Mouse (Mus musculus) spleen, adult 12 weeks (tissue): ENCODE measurements around the gene Nr2f6.

Experiments
- DNase-seq: peaks from one replicate; pipeline ENCODE4 v3.0.0; 2022; ENCODE audit warnings: low spot score

Nr2f6 gene

DNA sequence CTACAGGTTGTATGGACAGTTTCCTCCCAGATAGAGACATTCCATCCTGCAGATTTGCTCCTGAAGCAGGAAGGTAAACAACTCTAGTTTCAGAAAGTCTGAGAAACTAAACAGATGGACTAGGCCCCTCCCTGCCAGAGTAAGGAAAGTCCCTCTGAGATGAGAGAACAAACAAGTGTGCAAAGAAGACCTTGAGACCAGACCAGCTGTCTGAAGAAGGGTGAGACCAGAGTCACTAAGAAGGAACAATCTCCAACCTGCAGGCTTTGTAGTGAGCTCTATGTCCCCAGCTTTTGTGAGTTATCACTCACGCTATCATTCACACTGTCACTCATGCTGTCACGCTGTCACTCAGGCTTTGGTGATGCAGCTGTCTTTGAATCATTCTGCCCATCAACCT lies 9.9 kb upstream of the Nr2f6 start:
- DNase-seq: peak; percentile 0

DNA sequence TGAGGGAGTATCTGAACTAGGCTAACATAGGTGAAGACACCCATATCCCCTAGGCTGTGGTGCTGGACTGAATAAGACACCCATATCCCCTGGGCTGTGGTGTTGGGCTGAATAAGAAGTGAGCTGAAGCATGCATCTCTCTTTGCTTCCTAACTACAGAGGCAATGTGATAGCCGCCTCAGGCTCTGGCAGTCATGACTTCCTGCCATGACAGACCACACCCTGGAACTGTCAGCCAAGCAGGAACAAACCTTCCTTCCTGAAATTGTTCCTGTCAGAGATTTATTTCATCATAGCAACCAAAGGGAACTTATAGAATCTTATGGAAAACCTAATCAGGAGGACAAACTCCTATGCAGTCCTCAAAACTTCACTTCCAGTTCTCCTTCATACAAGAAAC lies 6.5 kb upstream of the Nr2f6 start:
- DNase-seq: no peak

DNA sequence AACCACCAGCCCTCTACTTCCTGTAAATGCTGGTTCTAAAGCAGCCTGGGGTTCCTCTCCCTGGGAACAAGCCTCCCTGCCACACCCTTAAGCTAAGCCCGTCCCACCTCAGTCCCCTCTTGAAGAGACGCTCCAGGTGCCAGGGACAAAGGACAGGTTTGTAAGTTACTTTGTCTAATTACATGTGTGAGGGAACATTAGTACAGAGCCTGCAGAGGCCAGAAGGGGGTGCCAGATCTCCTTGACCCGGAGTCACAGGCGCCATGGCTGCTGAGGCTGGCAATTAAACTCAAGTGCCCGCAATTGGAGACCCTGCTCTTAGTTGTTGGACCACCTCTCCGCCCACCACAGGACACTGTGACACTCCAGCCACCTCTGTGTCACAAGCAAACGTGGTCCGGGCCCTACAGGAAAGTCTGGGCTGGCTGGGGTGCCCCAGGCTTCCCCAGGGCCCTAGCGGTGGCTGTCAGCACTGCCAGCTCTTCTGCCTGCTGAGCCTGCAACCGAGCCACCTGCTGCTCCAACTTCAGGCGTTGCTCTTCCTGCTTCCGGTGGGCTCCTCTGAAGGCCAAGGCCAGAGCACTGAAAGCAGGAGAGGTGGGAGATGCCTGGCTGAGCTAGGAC lies 3.6 kb upstream of the Nr2f6 start:
- DNase-seq: no peak

DNA sequence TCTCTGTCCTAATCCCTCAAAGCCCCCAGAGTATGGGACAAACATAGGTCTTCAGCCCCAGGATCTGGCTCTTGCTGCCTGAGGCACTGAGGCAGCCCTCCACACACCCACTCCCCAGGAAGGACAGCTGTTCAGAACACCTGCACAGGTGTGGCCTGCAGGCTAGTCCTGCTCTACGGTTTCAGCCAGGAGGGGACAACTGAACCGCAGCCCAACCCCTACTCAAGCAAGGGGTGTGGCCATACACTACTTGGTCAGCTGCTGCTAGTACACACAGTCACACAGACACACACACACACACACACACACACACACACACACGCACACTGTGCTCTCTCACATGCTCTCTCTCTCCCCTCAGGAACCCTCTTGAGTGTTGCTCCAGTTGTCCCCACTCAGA lies 2.1 kb upstream of the Nr2f6 start:
- no peak for DNase-seq

DNA sequence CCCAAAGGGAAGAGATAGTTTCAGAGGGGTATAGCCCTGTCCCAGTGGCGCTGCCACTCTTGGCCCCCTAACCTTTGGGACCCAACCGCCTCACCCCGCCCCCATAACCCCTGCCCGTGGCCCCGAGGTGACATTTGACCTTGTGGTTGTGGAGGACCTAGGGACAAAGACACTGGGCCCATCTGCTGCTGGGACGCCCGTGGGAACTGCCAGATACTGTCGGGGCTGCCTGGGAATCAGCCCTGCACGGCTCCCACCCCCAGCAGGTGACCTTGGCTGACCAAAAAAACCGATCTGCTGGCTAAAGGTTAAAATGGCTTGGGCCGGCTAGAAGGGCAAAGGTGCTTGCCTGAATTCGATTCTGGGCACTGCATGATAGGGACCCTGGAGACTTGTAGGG lies 1.6 kb upstream of the Nr2f6 start:
- DNase-seq: no peak

DNA sequence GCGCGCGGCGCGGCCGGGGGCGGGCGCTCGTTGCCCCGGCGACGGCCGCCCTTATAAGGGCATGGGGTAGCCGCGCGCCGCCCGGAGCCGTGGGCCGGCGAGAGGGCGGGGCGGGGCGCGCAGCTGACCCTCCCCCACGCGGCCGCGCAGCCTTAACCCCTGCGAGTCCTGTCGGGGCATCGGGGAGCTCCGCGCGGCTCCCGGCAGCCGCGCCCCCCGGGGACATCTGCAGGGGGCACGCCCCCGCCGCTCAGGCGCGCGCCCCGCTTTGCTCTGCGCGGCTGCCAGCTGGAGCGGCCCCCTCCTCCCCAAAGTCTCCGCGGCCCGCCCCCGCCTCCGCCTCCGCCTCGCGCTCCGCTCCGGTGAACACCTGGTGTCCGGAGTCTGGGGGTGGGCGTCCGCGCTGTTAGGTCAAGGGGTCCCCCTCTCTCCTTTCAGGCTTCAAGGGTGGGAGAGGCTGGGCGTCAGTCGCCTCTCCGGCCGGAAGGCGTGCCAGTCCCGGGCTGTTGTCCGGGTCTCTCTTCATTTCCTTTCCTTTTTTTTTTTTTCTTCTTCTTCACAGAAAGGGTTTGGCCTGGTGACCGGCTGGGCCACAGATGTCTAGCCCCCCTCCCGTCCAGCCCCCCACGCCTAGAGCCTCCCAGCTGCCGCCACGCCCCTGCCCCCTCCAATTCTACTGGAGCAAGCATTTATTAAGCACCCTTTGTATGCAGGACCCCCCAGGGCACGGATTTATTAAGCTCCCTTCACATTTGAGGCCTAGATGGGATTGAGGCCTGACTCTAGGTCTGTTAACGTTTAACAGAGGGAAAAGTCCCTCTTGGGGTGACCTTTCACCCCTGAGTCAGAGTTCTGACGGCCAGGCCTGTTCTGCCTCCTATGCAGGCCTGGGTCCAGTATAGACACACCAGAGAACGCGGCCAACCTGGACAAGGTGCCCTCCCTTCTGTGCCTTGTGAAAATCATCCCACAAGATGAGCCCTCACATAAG lies 506 bp upstream of the Nr2f6 start:
- DNase-seq: peak; percentile 48

DNA sequence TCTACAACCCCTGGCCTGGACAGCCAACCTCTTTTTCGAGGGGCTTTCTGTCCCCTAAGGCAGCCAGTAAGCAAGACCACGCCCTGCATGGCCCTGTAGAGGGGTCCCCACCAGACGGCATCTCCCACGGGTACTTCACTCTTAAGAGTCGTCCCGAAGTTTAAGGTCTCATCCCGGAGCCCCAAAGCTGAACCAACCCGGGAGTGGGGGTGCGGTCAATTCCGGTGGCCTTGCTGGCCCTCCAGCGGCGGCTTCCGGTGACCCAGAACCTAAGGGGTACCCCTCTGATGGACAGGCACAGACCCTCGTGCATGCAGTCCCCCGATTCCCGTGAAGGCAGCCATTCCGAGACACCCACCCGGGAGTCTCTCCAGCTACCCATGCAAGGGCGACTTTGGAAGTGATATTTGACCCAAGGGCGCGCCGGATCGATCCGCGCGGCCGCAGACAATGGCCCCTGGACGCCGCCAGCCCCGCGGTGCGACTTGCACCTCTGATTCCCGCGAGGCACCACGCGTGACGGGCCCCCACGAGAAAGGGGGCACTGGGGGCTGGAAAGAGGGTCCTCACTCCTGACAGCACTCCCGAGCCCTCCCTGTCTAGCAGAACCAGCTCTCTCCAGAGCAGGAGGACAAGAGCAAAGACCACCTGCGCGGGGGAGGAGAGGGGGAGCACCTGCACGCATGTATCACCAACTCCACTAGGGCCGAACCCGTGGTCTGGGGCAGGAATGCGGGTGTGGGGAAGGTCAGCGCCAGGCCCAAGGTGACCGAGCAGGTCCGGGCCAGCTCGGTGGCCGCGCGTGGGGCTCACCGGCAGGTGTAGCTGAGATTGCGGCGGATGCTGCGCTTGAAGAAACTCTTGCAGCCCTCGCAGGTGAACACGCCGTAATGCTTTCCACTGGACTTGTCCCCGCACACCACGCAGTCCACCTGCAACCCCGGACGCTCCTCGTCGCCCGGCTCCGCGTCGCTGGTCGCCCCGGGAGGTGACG lies 1.3 kb downstream of the Nr2f6 start:
- DNase-seq: no peak

DNA sequence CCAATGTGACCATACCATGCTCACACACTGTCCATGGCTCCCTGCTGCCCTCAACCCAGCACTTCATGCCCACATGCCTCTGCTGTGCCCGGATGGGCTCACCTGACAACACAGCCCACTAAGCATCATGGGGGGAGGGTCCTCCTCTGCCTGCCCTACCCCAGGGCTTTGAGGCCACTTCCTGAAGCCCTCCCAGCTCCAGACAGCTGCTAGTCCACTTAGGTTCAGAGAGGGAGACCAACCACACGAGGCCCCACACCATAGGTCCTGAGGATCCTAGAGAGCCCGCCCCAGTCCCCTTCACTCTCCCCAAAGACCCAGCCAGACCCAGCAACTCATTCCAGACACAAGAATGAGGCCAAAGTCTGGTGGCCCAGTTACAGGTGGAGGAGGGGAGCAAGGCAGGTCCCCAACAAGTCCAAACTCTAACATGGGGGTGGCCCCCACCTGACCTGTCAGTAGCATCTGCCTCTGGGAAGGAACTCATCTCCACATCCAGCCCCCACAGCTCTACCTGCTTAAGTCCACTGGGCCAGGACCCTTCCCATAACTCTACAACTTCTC lies 2.2 kb downstream of the Nr2f6 start:
- no peak for DNase-seq

DNA sequence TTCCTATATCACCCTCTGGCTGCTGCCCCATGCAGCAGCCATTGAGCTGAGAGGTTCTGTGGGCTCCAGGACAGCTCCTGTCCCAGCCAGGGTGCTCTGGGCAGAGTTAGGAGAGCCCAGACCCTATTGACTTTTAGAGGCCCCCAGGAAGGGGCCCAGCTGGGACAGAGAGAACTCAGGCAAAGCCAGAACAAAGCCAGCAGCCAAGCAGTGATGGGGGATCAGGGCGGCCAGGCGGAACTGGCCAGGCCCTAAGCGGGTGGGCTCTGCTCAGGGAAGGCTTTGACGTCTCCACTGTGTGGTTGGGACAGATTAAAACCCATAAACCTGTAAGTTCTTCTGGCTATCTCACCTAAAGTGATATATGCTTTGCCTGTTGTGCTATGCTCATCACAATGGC lies 2.8 kb downstream of the Nr2f6 start:
- no peak for DNase-seq

DNA sequence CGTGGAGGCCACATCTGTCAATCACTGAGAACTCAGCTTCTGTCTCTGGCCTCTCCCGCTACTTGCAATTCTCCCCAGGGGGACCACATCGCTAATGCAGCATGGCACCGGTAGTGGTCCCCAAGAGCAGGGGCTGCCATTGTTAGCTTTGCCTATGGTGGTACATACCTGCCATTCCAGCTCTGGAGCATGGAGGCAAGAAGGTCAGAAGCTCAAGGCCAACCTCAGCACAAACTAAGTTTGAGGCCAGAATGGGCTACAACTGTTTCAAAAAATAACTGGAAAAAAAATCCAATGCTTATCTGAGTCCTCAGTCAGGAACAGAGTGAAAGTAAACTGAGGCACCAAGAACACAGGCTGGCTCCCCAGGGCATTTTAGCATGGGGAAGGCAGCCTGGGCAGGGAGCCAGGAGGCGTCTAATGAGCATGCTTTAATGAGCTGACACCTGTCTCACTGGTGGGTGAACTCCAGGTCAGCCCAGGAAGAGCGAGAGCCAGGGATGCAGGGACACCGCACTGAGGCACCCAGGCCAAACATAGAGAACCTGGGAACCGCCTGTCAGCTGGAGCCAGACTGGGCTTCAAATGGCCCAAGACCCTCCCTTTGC lies 5.2 kb downstream of the Nr2f6 start:
- DNase-seq: no peak

DNA sequence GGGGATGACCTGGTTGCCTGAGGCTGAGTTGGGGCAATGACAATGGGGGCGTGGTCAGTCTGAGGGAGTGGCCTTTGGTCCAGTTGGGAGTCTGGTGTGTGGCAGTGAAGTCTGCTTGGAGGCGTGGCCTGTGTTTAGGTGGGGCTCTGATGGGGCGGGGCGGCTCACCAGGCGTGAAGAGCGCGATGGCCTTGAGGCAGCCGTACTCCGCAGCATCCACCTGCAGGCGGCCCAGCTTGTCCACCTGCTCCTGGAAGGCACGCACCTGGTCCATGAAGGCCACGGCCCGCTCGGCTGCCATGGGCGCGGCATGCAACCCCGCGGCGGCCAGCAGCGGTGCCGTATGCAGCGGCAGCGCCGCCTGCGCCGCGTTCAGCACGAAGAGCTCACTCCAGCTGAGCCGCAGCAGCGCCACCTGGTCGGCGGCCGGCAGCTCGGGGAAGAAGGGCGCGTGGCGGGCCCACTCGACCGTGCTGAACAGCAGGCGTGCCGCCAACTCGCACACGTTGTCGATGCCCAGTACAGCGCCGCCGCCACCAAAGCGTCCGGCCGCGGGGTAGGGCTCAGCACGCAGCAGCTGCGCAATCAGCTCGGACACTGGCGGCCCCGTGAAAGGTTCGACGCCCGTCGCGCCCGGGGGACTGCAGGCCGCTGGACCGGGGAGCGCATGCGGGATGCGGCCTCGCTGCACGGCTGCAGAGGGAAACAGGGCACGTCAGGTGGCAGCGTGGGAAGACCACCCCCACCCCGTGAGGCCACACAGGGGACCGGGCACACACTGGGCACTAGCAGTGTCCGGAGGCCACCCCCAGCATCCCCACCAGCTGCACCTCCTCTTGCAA lies 6.0 kb downstream of the Nr2f6 start:
- DNase-seq: no peak

DNA sequence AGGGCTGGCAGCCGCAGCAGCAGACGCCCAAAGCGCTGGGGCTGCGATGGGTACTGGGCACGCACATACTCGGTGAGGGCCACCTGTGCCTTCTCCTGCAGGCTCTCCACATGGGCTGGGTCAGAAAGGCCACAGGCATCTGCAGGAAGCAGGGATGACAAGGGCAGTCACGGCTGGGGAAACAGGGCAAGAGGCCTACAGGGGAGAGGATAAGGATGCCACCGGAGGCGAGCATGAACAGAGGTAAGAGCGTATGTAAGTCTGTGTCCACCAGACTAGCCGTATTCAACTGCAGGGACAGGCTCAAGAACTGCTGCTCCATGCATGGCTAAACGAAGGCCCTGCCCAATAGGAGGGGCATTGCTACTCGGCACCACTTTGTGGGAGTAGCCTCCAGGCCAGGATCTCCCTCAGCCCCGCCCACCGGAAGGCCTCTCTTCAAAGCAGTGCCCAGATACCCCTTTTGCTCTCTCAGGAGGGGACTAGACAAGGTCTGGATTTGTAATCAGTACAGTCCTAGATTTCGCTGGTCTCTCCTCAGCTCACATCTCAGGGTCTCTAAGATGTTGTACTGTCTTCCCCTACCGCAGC lies 7.0 kb downstream of the Nr2f6 start:
- no peak for DNase-seq

DNA sequence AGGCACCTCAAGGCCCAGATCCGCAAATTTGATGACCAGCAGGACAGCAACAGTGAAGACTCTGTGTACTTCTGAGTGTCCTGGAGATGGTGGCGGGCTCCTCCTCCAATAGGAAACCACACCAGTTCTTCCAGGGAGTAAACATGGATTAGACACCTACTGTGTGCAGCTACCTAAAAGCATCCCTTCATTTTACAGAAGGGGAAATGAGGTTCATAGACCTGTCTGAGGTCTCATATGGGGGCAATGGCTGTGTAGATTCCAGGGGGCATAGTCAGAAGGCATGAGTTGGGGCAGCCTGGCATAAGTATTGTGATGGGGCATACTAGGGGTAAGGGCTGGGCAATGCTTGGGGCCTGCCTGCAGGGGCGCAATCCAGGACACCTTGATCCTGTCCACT lies 8.8 kb downstream of the Nr2f6 start:
- no peak for DNase-seq

DNA sequence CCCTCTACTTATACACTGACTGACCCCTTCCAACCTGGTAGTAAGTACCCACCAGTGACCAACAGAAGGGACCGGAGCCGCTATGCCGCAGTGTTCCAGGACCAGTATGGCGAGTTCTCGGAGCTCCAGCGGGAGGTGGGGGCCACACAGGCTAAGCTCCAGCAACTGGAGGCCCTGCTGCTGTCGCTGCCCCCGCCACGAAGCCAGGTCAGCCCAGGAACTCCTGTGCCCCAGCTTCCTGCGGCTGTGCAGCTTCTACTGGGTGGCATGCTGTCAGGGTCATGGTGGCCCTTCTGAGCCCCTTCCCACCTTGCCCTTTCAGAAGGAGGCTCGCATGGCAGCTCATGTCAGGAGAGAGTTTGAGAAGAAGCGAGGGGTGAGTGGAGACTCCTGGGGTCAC lies 9.3 kb downstream of the Nr2f6 start:
- no peak for DNase-seq

DNA sequence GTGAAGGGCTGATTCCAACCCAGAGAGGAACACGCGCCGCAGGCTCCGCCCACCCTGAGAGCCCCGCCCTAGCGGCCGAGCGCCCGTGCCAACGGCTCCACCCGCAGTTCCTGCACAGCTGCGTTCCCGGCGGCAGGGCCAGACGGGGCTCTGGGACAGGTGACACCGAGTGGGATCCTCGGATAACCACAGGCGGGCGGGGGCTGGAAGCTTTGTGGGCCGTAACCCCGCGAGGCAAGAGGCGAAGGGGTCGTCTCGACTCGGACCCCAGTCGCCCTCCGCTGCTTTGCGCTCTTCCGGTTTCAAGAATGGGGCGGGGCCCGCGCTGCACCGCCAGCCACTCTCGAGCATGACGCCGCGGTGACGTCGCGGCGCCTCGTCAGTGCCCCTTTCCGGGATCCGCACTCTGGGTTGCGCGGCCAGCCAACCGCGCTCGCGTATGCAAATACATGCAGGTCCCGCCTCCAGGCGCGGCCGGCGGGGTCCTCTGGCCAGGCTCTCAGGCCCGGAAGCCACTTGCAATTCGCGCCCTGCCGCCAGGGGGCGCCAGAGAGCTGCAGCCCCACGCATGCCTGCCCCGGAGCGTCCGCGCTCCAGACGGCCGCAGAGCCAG lies 10.4 kb downstream of the Nr2f6 start, which contains the start of gene Ocel1:
TSS of gene Ocel1 (plus strand) at position 63 of the 613 bp plus-strand sequence.
- DNase-seq: peak; percentile 96

DNA sequence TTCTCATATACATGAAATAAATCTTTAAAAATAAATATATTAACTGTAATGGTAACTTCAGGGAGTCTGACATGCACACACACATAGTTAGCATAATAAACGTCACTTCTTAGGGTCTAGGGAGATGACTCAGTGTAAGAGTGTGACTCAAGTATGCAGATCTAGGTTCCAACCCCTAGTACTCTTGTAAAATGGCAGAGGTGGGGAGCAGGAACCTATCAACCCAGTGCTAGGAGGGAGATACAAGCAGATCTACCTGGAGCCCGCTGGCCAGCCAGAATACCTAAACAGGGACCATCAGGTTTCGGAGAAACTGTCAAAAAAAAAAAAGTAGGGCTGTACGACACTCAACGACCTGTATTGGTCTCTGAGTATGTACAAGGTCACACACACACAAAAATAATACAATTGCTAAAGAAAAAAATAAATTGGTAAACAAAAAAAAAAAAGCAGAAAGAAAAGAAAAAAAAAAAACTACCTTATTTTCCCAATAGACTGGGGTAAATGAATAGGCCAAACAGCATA lies 11.0 kb downstream of the Nr2f6 start:
- no peak for DNase-seq

DNA sequence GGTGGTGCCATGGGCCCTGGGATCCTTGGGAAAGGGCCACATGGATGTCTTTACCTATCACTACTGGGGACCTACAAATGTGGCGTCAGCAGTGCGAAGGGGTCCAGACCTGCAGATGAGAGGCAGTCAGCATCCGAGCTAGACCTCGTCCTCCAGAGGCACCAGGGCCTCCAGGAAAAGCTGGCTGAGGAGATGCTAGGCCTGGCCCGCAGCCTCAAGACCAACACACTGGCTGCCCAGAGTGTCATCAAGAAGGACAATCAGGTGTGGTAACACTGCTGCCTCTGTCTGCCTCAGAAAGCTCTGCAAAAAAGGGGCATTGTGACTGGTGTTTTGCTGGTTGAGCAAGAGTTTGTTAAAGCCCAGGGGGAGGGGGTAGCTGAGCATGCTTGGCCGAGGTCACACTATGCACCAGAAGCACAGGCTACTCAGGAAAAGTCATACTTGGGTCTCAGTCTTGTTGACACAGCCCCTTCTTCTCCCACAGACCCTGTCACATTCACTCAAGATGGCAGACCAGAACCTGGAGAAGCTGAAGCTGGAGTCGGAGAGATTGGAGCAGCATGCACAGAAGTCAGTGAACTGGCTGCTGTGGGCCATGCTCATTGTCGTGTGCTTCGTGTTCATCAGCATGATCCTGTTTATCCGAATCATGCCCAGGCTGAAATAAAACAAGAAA lies 12.6 kb downstream of the Nr2f6 start:
- DNase-seq: no peak

DNA sequence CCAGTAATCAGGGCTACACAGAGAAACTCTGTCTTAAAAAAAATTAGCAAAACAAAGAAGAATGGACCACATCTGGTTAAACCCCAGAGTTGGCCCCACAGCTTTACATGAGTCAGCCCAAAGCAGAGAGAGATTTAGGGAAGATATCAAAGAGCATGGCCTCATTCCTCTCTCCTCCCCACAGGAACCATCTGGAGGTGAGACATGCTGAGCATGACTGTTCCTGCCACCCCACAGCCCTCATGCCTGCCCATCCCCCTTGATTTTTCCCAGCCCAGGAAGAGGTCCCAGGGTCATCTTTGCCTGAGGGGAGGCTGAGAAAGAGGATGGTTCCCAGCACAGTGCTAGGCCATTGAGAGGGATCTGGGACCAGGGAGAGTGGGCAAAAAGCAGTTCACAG lies 13.4 kb downstream of the Nr2f6 start:
- DNase-seq: no peak
